Mouse (Mus musculus) neural tube, embryonic 12.5 days (tissue): Measurements from ENCODE around the gene Nav1. TPM values are rescaled to one million over a fixed set of nuclear protein-coding genes. Genes with fewer than 3 reads are reported as not detected.
"Not testable (repeated sequence)": the region's sequence is repeated elsewhere in the genome, so short reads cannot be mapped to it uniquely, and the experiment has no call there.

Experiments
- ATAC-seq: fragments of 200-750 bp; cut with Nextera tagmentation; 2 replicates; pipeline ENCODE4 v1.8.0; 2017; ENCODE audit warnings: low read depth, mild to moderate bottlenecking, moderate TSS enrichment, moderate library complexity; ENCODE audit not compliant: low FRiP score
- H3K27ac ChIP-seq: fragments of 300-500 bp; sonication (generic); 2 replicates; pipeline ENCODE4 v1.5.1; 2016
- H3K27me3 ChIP-seq: fragments of 300-500 bp; sonication (generic); replicated peaks from 2 replicates; pipeline ENCODE4 v1.6.1; 2016; ENCODE audit warnings: mild to moderate bottlenecking
- H3K36me3 ChIP-seq: fragments of 300-500 bp; sonication (generic); 2 replicates; pipeline ENCODE4 v1.6.1; 2016; ENCODE audit warnings: mild to moderate bottlenecking
- H3K4me1 ChIP-seq: fragments of 300-500 bp; sonication (generic); 2 replicates; pipeline ENCODE4 v1.6.1; 2016
- H3K4me2 ChIP-seq: fragments of 300-500 bp; sonication (generic); replicated peaks from 2 replicates; pipeline ENCODE4 v1.6.1; 2016; ENCODE audit warnings: mild to moderate bottlenecking
- H3K4me3 ChIP-seq: fragments of 300-500 bp; sonication (generic); 2 replicates; pipeline ENCODE4 v1.5.1; 2016
- H3K9ac ChIP-seq: fragments of 300-500 bp; sonication (generic); 2 replicates; pipeline ENCODE4 v1.6.1; 2016; ENCODE audit warnings: mild to moderate bottlenecking
- H3K9me3 ChIP-seq: fragments of 300-500 bp; sonication (generic); 2 replicates; pipeline ENCODE4 v1.6.1; 2016; ENCODE audit warnings: mild to moderate bottlenecking
- WGBS: fragments of 180-500 bp; shearing (Covaris S2); methylation state at CpG from one replicate; pipeline ENCODE4 v1.1.7; 2016; 5-methylcytosine and 5-hydroxymethylcytosine counted together
- polyA plus RNA-seq: library from polyadenylated mRNA; unstranded; fragments of >200 nt; fragmentation: Nextera tagmentation; extraction: Ambion mirVana; gene quantifications from 2 replicates; pipeline ENCODE4 v1.2.1, GENCODE M21; 2016

Gene Nav1
- polyA plus RNA-seq, 1 experiment from 2014 or later: 29.9 TPM

GRCm38 (mm10) chr1:135484503-135485051 lies 122.5 kb downstream of the Nav1 start:
- ATAC-seq, H3K4me1 ChIP-seq, H3K27me3 ChIP-seq, H3K4me3 ChIP-seq, H3K36me3 ChIP-seq, H3K9ac ChIP-seq, H3K4me2 ChIP-seq, H3K27ac ChIP-seq, H3K9me3 ChIP-seq: not testable (repeated sequence)
- WGBS: 82% methylated on average over 9 of the region's 9 CpGs

DNA sequence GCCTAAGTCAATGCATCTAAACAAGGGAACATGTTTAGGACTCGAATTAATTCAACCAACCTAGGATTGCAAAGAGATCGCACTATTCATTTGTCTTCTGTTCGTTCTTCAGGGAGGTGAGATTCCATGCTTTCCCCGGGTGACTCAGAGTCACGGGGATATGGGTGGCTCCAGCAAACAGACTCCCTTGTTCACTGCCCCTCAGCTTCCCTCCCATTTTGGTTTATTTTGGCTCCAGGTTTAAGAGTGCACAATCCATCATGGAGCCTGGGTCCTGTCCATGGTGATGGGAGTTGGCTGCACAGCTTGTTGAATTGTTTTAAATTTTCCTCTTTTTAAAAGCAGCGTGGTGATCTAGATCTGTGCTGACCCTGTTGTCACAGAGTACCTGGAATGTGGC lies 123.1 kb downstream of the Nav1 start:
- no peak for ATAC-seq
- no peaks in the 10 kb centered on the region for H3K4me1 ChIP-seq
- H3K27ac ChIP-seq: no peak overlapping the region
- no peak overlapping the region for H3K9ac ChIP-seq
- no peaks in the 10 kb centered on the region for H3K27me3 ChIP-seq
- 95% methylated on average over 6 of the region's 6 CpGs for WGBS
- no peak overlapping the region for H3K4me2 ChIP-seq
- no peak overlapping the region for H3K4me3 ChIP-seq
- H3K9me3 ChIP-seq: no peaks in the 10 kb centered on the region
- H3K36me3 ChIP-seq: 0 out of 2 replicates have a peak, but pooled peaks cover 5% of the 10 kb centered on the region

GRCm38 (mm10) chr1:135482666-135483065 lies 124.4 kb downstream of the Nav1 start:
- Histone ChIP-seq H3K9me3 (no peaks in the 10 kb centered on the region), H3K9ac (no peak overlapping the region), H3K4me3 (no peak overlapping the region), H3K36me3 (0 out of 2 replicates have a peak, but pooled peaks cover 5% of the 10 kb centered on the region), H3K4me2 (no peak overlapping the region), H3K27me3 (no peaks in the 10 kb centered on the region), H3K4me1 (no peaks in the 10 kb centered on the region), H3K27ac (no peak overlapping the region)
- WGBS: 95% methylated on average over 1 of the region's 1 CpGs
- no peak for ATAC-seq

GRCm38 (mm10) chr1:135481656-135482055 lies 125.4 kb downstream of the Nav1 start:
- Histone ChIP-seq H3K27ac (no peak overlapping the region), H3K4me2 (no peak overlapping the region), H3K27me3 (no peaks in the 10 kb centered on the region), H3K9ac (no peak overlapping the region), H3K4me3 (no peak overlapping the region), H3K4me1 (no peaks in the 10 kb centered on the region), H3K9me3 (no peaks in the 10 kb centered on the region), H3K36me3 (0 out of 2 replicates have a peak, but pooled peaks cover 5% of the 10 kb centered on the region)
- no peak for ATAC-seq
- WGBS: 90% methylated on average over 9 of the region's 9 CpGs

DNA sequence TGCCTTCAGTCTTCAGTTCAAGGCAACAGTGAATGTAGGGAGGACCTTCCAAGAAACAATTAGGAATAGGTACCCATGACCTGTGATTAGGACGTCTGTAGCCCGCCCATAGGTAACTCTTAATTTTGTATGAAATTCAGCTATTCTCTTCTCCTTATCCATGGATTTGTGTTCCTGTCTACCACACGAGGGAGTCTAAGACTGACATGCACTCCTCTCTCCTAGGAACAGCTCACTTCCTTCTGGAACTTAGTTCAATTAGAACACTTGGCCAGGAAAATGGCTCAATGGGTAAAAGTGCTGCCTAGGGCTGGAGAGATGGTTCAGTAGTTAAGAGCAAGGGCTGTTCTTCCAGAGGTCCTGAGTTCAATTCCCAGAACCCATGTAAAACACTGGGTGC lies 126.3 kb downstream of the Nav1 start:
- no peak for ATAC-seq
- Histone ChIP-seq H3K27ac (no peak overlapping the region), H3K27me3 (no peaks in the 10 kb centered on the region), H3K4me2 (no peak overlapping the region), H3K4me3 (no peak overlapping the region), H3K4me1 (no peaks in the 10 kb centered on the region), H3K9me3 (no peaks in the 10 kb centered on the region), H3K36me3 (0 out of 2 replicates have a peak, but pooled peaks cover 5% of the 10 kb centered on the region), H3K9ac (no peak overlapping the region)
- 87% methylated on average over 3 of the region's 3 CpGs for WGBS

GRCm38 (mm10) chr1:135475571-135475895 lies 131.6 kb downstream of the Nav1 start:
- Histone ChIP-seq H3K4me2 (no peak overlapping the region), H3K36me3 (peaks cover 18% of the 10 kb centered on the region), H3K4me3 (no peak overlapping the region), H3K9ac (no peak overlapping the region), H3K27me3 (no peaks in the 10 kb centered on the region), H3K4me1 (peaks cover 4% of the 10 kb centered on the region; the same call in 1 of the 2 replicates), H3K9me3 (no peaks in the 10 kb centered on the region), H3K27ac (no peak overlapping the region)
- ATAC-seq: no peak
- 93% methylated on average over 7 of the region's 7 CpGs for WGBS

- H3K36me3 ChIP-seq: peaks cover 23% of the 10 kb centered on the region
- ATAC-seq: no peak
- peaks cover 4% of the 10 kb centered on the region; the same call in 1 of the 2 replicates for H3K4me1 ChIP-seq
- H3K4me3 ChIP-seq: no peak overlapping the region
- H3K27ac ChIP-seq: no peak overlapping the region
- H3K27me3 ChIP-seq: no peaks in the 10 kb centered on the region
- WGBS: 57% methylated on average over 15 of the region's 15 CpGs
- no peak overlapping the region for H3K9ac ChIP-seq
- no peak overlapping the region for H3K4me2 ChIP-seq
- no peaks in the 10 kb centered on the region for H3K9me3 ChIP-seq
Observed at GRCm38 (mm10) chr1:135474861-135475570, 132.1 kb downstream of the Nav1 start.

DNA sequence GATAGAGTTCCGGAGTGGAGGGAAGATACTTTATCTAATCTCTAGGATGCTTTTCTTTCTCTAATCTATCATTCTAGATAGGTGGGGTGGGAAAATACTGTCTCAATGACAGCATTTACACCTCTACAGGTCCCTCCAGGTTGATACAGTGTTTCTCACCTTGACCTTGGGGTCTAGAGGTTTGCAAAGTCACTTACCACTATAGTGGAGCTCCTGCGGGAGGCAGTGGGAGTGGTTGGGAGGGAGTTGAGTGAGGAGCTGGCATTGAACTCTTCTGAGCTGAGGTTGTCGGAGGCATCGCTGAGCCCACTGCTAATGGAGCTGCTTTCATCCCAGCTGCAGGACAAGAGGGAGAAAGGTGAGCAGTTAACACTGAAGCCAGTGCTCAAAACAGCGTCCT lies 134.6 kb downstream of the Nav1 start:
- Histone ChIP-seq H3K4me2 (no peak overlapping the region), H3K4me1 (peaks cover 4% of the 10 kb centered on the region; the same call in 1 of the 2 replicates), H3K27ac (no peak overlapping the region), H3K27me3 (no peaks in the 10 kb centered on the region), H3K9ac (no peak overlapping the region), H3K9me3 (no peaks in the 10 kb centered on the region), H3K4me3 (no peak overlapping the region), H3K36me3 (peaks cover 39% of the 10 kb centered on the region)
- no peak for ATAC-seq
- WGBS: 86% methylated on average over 5 of the region's 5 CpGs

GRCm38 (mm10) chr1:135471742-135472141 lies 135.4 kb downstream of the Nav1 start:
- H3K9ac ChIP-seq: no peak overlapping the region
- H3K4me3 ChIP-seq: no peak overlapping the region
- no peak for ATAC-seq
- no peaks in the 10 kb centered on the region for H3K27me3 ChIP-seq
- WGBS: 84% methylated on average over 5 of the region's 5 CpGs
- H3K36me3 ChIP-seq: peaks cover 46% of the 10 kb centered on the region
- H3K4me1 ChIP-seq: peaks cover 4% of the 10 kb centered on the region; the same call in 1 of the 2 replicates
- H3K9me3 ChIP-seq: no peaks in the 10 kb centered on the region
- H3K4me2 ChIP-seq: no peak overlapping the region
- no peak overlapping the region for H3K27ac ChIP-seq

DNA sequence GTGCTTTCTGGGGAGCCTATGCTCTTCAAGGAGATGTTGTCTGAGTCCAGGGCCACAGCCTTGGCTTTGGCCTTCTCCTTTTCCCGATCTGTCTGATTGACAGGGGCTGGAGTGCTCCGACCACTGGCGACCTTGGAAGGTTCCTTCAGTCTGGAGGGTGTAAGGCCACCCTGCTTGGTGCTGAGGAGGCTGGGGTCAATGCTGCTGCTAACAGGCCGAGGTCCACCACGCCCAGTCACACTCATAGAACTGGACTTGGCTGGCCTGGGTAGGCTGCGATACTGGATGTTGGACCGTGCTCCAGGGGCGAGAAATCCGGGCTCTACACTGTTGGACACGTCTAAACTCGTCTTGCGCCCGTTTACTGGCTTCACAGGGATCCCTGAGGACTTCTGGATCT lies 136.5 kb downstream of the Nav1 start:
- H3K4me3 ChIP-seq: no peak overlapping the region
- WGBS: 90% methylated on average over 13 of the region's 13 CpGs
- H3K36me3 ChIP-seq: peaks cover 57% of the 10 kb centered on the region
- H3K4me2 ChIP-seq: no peak overlapping the region
- H3K9me3 ChIP-seq: no peaks in the 10 kb centered on the region
- H3K27me3 ChIP-seq: no peaks in the 10 kb centered on the region
- ATAC-seq: no peak
- no peak overlapping the region for H3K27ac ChIP-seq
- H3K9ac ChIP-seq: no peak overlapping the region
- H3K4me1 ChIP-seq: peaks cover 4% of the 10 kb centered on the region; the same call in 1 of the 2 replicates

DNA sequence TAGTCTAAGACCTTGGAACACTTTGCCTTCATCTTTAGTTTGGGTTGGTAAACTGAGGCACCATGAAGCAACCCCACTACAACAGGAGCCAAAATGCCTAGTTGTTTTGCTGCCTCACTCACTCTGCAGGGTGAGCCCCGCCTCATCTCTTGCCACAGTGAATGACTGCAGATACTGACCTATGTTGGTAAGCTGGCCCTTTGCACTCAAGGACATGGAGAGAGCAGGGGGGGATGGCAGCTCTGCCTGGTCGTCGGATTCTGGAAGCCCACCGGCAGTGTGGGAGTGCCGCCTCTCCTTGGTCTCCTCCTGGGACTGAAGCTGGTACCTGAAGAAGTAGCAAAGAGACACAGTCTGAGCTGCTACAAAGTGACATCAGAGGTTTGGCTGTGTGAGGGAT lies 139.6 kb downstream of the Nav1 start:
- no peak for ATAC-seq
- WGBS: 92% methylated on average over 5 of the region's 5 CpGs
- Histone ChIP-seq H3K9ac (no peak overlapping the region), H3K4me1 (no peaks in the 10 kb centered on the region), H3K27me3 (no peaks in the 10 kb centered on the region), H3K9me3 (no peaks in the 10 kb centered on the region), H3K36me3 (peaks cover 83% of the 10 kb centered on the region), H3K4me3 (no peak overlapping the region), H3K27ac (no peak overlapping the region), H3K4me2 (no peak overlapping the region)

DNA sequence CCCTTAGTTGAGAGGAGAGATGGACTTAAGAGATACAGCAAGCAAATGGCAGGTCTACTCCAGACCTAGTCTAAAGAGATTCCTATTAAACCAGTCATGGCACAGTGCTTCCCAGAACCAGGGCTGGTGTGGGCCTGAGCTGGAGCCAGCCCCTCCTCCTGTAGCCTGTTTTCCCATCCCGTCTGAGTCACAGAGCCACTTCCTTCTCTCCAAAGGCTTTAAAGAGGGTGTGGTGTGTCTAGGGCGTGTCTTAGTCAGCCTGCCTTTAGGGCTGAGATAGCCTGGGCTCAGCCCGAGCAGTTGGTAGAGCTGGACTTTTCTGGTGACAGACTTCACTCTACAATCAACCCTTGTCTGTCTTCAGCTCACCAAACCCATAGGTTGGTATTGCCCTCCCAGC lies 140.2 kb downstream of the Nav1 start:
- no peak for ATAC-seq
- no peak overlapping the region for H3K4me2 ChIP-seq
- 73% methylated on average over 3 of the region's 3 CpGs for WGBS
- H3K4me1 ChIP-seq: no peaks in the 10 kb centered on the region
- H3K27ac ChIP-seq: no peak overlapping the region
- H3K36me3 ChIP-seq: peaks cover 81% of the 10 kb centered on the region
- H3K4me3 ChIP-seq: no peak overlapping the region
- no peak overlapping the region for H3K9ac ChIP-seq
- H3K27me3 ChIP-seq: no peaks in the 10 kb centered on the region
- no peaks in the 10 kb centered on the region for H3K9me3 ChIP-seq

DNA sequence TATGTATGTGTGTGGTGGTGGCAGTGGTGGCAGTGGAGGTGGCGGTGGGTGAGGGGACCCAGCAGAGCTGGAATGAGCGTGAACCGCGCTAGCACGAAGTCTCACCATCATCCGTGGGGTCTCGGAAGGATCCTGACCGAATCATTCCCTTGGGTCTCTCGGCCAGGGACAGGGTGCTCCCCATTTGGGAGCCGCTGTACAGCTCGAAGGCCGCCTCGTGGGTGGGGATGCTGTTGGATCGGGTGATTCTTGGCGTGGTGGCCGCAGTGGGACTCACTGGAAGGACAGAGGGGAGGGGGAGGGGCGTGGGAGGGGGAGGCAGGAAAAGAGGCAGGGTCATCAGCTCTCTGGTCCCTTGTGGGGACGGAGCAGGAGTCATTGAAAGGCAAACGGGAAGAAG lies 141.4 kb downstream of the Nav1 start:
- no peak overlapping the region for H3K9ac ChIP-seq
- H3K36me3 ChIP-seq: peaks cover 72% of the 10 kb centered on the region
- no peaks in the 10 kb centered on the region for H3K27me3 ChIP-seq
- WGBS: 92% methylated on average over 19 of the region's 19 CpGs
- H3K4me2 ChIP-seq: no peak overlapping the region
- no peaks in the 10 kb centered on the region for H3K4me1 ChIP-seq
- no peaks in the 10 kb centered on the region for H3K9me3 ChIP-seq
- no peak for ATAC-seq
- H3K4me3 ChIP-seq: no peak overlapping the region
- H3K27ac ChIP-seq: no peak overlapping the region
